Mouse (Mus musculus): ENCODE results near the gene Hmces.
A peak's percentile ranks its signal among the peaks of the same experiment; 100 is the strongest.
"Not testable (repeated sequence)": the region's sequence is repeated elsewhere in the genome, so short reads cannot be mapped to it uniquely, and the experiment has no call there.

Hmces gene

DNA sequence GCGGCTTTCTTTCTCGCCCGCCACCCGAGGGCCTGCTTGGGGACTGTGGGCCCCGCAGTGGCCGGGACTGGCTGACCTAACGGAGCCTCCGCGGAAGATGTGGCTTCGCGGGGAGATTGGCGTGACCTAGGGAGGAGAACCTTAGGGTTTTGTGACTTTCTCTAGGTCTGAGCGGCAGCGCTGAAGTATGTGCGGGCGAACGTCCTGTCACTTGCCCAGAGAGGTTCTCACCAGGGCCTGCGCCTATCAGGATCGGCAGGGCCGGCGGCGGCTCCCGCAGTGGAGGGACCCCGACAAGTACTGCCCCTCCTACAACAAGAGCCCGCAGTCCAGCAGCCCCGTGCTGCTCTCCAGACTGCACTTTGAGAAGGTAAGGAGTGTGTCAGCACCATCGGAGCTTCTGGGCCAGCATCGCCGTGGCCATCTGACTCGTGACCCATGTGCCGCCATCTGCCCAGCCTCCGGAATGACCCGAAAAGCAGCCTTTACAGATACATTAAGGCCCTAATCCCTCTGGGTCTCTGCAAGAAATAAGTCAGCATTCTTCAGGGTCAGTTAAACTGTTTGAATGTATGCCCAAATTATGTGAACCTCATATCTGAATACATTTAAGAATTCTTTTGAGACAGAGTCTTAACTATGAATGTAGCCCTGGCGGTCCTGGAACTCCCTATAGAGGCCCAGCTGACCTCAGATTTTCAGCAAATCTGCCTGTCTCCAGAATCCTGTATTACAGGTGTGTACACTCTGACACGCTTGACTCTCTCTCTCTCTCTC lies 779 bp downstream of the Hmces start:
- DNase-seq (ENCODE audit: low read depth, low spot score), result no peak

DNA sequence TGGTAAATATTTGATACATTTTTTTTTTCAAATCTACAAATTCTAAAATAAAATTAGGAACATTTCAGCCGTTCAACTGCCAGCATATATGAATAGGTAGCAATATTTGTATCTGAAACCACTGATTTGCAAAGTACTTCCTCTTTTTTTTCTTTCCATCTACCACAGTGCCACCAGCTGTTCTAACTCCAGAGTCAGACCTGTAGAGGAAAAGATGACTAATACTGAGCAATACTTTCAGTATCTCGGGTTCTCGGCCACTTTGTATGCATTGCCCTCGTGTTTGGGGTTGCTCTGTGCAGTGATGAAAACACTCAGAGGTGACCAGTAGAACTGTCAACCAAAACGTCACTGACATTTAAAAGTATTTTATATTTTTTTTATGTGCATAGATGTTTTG lies 2.2 kb downstream of the Hmces start:
- peak; percentile 25 for DNase-seq (ENCODE audit: low read depth, low spot score)

DNA sequence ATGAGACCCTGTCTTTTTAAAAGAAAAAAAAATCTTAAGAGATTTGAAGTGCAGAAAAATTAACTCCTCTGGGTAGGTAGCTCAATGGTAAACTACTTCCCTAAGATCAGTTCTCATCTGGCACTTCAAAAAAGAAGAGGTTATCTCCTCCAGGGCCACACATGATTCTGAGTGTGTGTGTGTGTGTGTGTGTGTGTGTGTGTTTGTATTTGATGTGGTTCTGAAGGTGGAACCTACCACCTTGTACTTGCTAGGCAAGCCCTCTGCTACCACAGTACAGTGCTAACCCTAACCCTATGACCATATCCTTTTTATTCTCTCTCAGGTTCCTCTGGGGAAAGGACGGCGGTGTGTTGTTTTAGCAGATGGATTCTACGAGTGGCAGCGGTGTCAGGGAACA lies 7.5 kb downstream of the Hmces start:
- no peak for DNase-seq (ENCODE audit: low read depth, low spot score)

DNA sequence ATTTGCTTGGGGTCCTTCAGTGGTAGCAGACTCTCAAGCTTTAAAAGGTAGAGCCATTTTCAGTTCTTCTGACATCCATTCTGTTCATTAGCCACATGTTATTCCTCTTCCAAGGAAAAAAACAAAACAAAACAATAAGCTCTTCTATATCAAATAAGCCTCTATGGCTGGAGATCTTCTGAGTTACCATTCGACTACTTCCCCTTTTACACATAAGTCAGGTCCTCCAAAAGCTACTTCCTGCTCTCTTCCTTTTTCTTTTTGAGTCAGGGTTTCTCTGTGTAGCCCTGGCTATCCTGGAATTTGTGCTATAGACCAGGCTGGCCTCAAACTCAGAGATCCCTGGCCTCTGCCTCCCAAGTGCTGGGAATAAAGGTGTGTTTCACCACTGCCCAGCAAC lies 9.9 kb downstream of the Hmces start:
- DNase-seq (ENCODE audit: low read depth, low spot score), result no peak

DNA sequence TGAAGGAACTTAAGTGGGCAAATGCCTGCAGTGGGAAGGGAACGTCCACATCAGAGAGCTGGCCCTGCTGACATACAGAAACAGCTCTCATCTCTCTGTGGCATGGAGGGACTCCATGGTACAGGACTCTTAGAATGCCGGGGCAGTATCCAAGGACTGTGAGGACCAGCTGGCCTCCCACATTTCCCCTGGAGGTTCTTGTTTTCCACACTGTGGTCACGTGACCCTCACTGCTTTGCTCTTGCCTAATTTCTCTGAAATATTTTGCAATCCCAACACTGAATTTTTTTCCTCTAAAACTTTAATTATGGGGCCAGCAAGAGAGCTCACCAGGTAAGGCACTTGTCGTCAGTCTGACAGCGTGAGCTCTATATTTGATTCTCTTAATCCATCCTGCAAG lies 21.3 kb downstream of the Hmces start:
- DNase-seq (ENCODE audit: low read depth, low spot score), result peak; percentile 30

DNA sequence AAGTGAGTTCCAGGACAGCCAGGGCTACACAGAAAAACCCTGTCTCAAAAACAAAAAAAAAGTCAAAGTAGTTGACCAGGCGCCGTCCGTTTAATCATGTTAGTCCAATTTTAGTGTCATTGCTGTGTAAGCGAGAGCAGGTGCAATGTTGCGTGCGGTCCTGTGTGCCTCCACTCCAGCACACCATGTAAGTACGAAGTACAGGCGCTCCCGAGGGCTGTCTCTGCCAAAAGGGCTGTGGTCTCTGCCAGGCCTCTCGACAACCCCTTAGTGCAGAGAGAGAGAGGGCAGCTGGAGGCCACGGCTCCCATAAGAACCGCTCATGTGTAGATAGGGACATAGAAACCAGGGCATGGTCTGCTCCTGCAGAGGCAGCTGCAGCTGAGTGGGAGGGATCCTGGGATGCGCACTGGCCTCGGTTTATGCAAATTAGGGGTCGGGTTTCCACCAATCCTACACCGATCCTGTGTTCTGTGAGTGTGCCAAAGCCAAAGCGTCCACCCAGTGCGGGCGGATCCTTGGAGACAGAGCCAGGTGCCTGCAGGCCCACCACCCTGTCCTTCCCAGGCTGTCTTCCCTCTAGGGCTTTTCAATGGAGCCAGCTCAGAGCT lies 23.5 kb downstream of the Hmces start:
- no peak for DNase-seq (ENCODE audit: low read depth, low spot score)

DNA sequence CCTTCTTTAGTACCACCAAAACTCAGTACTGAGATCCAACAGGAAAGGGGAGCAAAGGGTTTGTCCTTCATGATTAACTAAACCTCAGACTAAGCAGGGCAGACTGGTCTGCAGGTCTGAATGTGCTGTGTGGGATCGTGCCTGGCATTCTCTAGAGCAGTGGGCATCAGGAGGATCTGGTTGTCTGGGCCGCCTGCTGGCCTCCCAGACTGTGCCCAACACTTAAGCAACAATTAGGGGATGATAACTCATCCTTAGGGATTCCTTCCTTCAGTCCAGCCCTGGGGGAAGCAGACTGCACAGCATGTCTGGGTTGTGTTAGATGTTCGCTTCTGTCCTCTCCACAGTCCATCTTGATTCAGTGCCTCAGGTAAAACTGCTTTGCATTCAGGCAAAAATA lies 25.2 kb downstream of the Hmces start:
- no peak for DNase-seq (ENCODE audit: low read depth, low spot score)

DNA sequence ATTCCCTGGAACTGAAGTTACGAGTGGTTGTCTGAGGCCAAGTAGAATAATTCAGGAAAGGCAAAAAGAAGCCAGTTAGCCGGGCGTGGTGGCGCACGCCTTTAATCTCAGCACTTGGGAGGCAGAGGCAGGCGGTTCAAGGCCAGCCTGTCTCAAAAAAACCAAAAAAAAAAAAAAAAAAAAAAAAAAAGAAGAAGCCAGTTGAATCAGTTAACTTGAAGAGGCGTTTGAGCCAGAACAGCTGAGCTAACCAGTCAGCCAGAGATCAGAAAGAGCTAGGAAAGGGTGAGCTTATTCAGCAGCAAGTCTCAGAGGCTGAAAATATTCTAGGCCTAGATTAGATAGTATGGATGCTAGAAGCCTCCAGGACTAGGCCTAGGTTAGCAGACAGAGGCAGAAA lies 28.4 kb downstream of the Hmces start:
- DNase-seq (ENCODE audit: low read depth, low spot score), result no peak

DNA sequence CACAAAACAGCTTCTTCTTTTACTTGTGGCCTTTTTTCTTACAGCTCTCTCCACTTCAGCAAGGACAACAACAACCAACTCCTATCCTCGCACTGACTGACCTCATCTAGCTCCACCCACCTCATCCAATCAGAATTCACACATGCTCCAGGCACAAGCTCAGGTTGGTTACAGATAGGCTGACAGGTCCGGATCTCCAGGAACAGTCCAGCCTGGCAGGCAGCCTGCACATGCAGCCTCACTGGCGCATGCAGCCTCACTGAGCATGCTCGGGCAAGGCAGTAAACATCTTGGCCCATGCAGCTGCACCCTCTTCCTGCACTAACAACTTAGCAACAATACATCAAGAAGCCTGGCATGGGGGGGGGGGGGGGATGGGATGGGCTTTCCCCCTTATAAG lies 48.7 kb downstream of the Hmces start:
- not testable (repeated sequence) for DNase-seq (ENCODE audit: low read depth, low spot score)

DNA sequence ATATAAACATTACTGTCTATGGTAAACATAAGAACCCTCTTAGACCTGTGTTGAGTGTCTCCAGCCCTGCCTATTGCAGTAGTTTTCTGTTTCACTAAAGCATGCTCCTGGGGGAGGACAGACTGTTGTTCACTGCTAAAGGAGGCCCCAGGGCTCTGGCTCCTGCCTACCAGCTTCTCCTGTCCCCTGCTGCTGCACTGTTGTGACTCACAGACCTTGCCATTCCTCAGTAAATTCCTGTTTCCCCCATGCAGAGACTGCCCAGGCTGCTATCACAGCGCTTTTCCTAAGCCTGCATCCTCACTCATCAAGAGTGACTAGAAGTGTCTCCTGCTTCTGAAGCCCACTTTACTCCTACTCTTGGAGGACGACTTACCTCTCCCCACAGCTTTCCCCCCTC lies 56.3 kb downstream of the Hmces start:
- DNase-seq (ENCODE audit: low read depth, low spot score), result no peak

DNA sequence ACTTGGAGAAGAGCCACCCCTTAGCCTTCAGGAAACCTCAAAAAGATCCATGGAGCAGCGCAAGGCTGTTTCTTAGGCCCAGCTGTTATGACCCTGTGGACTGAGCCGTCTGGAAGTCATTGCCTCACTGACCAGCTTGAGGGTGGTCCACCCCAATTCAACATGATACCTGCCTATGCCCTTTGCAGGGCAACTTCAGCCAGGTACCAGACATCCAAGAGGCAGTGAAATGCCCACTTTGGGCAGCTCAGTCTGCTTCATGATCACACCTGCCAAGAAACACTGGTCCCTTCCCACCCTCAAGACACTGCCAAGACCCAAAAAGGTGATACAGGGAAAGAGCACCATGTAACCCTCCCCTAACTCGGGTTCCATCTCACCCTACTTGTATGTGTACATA lies 66.0 kb downstream of the Hmces start:
- DNase-seq (ENCODE audit: low read depth, low spot score), result no peak

DNA sequence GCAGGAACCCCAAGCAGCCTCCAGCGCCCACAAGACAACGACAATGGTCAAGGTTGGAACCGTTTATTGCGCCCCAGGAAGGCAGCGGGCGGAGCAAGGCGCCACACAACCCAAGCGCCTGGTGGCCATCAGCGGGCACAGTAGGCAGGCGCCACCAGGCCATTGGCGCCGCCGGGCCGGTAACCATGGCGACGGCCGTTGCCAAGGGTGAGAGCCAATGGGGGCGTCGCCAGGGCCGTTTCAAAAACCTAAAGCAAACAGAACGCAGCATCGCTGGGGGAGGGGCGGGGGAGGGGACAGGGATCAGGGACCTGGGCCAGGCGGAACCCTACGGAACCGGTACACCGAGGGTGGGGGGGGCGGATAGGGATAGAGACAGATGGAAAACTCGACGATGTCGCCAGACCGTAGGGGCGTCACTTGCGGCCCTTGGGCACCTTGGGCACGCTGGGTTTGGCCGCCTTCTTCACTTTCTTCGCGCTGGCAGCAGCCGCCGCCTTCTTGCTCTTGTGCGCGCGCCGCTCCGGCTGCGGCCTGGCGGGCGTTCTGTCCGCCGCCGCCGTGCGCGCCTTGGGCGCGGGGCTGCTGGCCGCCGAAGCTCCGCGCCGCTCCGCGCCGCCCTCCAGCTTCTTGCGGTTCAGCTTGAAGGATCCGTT lies 66.8 kb downstream of the Hmces start:
- DNase-seq (ENCODE audit: low read depth, low spot score), result no peak

DNA sequence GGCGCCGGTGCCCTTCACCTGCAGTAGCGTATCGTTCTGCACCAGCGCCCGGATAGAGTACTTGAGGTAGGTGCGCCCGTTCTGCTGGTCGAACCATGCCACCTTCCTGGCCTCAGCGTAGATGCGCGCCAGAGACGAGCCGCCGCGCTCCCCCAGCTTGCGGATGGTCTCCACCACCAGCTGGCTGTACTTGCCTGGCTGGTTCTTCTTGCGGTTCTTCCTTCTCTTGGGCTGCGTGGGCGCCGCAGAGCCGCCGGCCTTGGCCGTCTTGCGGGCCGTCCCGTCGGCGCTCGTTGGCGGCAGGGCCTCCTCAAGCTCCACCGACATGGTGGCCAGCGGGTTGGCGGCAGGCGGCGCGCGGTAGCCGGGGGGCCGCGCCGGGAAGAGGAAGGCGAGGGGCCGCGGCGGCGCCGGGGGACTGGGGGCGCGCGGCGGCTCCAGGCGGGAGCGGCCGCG lies 67.3 kb downstream of the Hmces start:
- DNase-seq (ENCODE audit: low read depth, low spot score), result no peak

DNA sequence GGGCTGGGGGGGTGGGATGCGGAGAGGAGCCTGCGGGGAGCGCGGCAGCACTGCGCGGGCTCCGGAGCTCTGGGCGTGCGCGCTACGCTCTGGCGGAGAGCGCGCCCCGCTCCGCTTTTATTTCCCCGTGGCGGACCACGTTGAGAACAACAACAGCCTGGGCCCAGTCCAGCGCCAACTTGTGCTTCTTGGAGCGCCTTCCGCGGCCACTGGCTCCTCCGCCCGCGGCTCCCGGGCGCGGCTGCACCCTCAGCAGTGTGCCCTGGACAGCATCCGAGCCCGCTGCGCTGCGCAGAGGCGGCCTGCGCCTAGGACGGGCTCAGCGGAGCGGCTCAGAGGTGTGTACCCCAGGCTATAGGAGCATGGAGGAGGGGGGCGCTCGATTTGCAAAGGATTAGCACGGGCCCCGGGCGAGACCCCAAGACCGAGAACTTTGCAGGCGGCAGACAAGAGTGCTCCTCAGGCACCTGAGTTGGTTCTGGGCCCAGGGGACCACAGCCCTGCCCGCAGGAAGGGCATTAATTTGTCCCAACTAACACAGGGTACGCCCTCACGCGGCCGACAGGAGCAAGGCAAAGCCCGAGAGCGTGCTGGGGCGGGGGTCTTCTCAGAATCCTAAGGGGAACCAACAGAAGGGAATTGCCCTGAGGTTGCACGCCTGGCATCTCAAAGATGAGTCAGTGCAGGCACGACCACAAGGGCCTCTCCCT lies 68.0 kb downstream of the Hmces start, which contains the start of gene H1fx:
Gene H1fx, minus strand, starts transcription at position 91 of the 710 bp plus-strand sequence.
- no peak for DNase-seq (ENCODE audit: low read depth, low spot score)

DNA sequence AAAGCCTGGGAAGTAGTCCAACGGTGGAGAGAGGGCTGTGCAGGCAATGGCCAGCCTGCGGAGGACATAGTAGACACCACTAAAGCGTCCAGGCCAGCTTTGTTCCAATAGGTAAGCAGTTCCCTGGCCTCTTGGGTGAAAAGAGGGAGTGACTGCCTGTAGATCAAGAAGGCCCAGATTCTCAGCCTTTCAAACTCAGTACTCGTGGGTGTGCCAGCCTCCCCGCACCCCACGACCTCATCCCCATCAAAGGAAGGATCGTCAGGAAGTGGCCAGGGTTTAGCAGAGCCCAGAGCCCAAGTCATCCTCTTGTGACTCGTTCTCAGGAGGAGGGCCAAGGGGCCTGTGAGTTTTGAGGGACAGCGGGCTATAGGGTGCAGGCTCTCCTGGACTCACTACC lies 68.8 kb downstream of the Hmces start:
- DNase-seq (ENCODE audit: low read depth, low spot score), result no peak

All from skeletal muscle tissue, adult 2 months (tissue).